Mouse (Mus musculus) CH12.LX (cell line): ENCODE results near the gene Phpt1. TPM values are rescaled to one million over a fixed set of nuclear protein-coding genes. Genes with fewer than 3 reads are reported as not detected.
"Not testable (repeated sequence)": the region's sequence is repeated elsewhere in the genome, so short reads cannot be mapped to it uniquely, and the experiment has no call there.

ENCODE experiments used
- DNase-seq: peaks from one replicate; pipeline ENCODE4 v3.0.0-alpha.2; 2013; ENCODE audit errors: extremely low read depth
- H3K27ac ChIP-seq: 2 replicates; pipeline ENCODE4 v1.5.1; 2012; ENCODE audit warnings: low read depth, mild to moderate bottlenecking, control low read depth, moderate library complexity; ENCODE audit not compliant: insufficient read depth
- H3K27me3 ChIP-seq: replicated peaks from 2 replicates; pipeline ENCODE3; 2012; ENCODE audit warnings: inconsistent platforms
- H3K36me3 ChIP-seq, 2 experiments: replicated peaks in 1 of 2; 2 replicates each; pipeline versions ENCODE3 to v1.6.1; 2012; ENCODE audit warnings: inconsistent platforms in 1 of 2, low read length in 1 of 2, mild to moderate bottlenecking in 1 of 2, mixed read lengths in 1 of 2, moderate library complexity in 1 of 2; ENCODE audit not compliant: control insufficient read depth in 1 of 2, insufficient read depth in 1 of 2
- H3K4me1 ChIP-seq, 2 experiments: 2 replicates each; pipeline ENCODE4 v1.6.1; 2012; ENCODE audit warnings: inconsistent platforms in 1 of 2, moderate library complexity in 1 of 2; ENCODE audit not compliant: insufficient read depth in 2 of 2, control insufficient read depth in 1 of 2
- H3K4me2 ChIP-seq: 2 replicates; pipeline ENCODE4 v1.6.1; 2012; ENCODE audit warnings: low read depth, mild to moderate bottlenecking, control low read depth; ENCODE audit not compliant: poor library complexity, insufficient read depth, severe bottlenecking
- H3K4me3 ChIP-seq, 3 experiments: fragments of 150-350 bp in 1 of 3; sonication (generic) in 1 of 3; replicated peaks in 1 of 3; 2 replicates each; pipeline versions ENCODE3 to v1.5.1; 2011 to 2012; ENCODE audit warnings: low read depth in 2 of 3, low read length in 2 of 3, mild to moderate bottlenecking in 2 of 3, moderate library complexity in 2 of 3, control low read depth in 1 of 3, improper control_type of control experiment in 1 of 3, inconsistent platforms in 1 of 3, mixed read lengths in 1 of 3; ENCODE audit not compliant: poor library complexity in 1 of 3
- H3K79me2 ChIP-seq: replicated peaks from 2 replicates; pipeline ENCODE4 v1.6.1; 2012; ENCODE audit warnings: mild to moderate bottlenecking, moderate library complexity; ENCODE audit not compliant: control insufficient read depth, poor library complexity, insufficient read depth, severe bottlenecking; ENCODE audit errors: extremely low read depth
- H3K9ac ChIP-seq: 2 replicates; pipeline ENCODE4 v1.6.1; 2012; ENCODE audit warnings: low read depth, mild to moderate bottlenecking, control low read depth, moderate library complexity; ENCODE audit not compliant: insufficient read depth
- H3K9me3 ChIP-seq: replicated peaks from 2 replicates; pipeline ENCODE3; 2012; ENCODE audit warnings: low read length, inconsistent platforms, mixed read lengths
- BHLHE40 ChIP-seq: IDR thresholded peaks from 2 replicates; pipeline ENCODE4 v1.6.1; 2011; ENCODE audit warnings: mild to moderate bottlenecking, low read depth, low read length, improper control_type of control experiment
- CTCF ChIP-seq, 2 experiments: IDR thresholded peaks in 1 of 2; conservative IDR thresholded peaks in 1 of 2; 2 replicates each; pipeline ENCODE4 v1.5.1; 2011 to 2012; ENCODE audit warnings: low read depth in 2 of 2, low read length in 2 of 2, improper control_type of control experiment in 1 of 2, inconsistent platforms in 1 of 2, mild to moderate bottlenecking in 1 of 2, moderate library complexity in 1 of 2
- E2F4 ChIP-seq: IDR thresholded peaks from 2 replicates; pipeline ENCODE4 v1.6.1; 2011; ENCODE audit warnings: low read depth, low read length, improper control_type of control experiment; ENCODE audit not compliant: insufficient replicate concordance
- ELF1 ChIP-seq: IDR thresholded peaks from 2 replicates; pipeline ENCODE4 v1.6.1; 2014; ENCODE audit warnings: low read depth, mild to moderate bottlenecking, inconsistent platforms, low read length, improper control_type of control experiment
- EP300 ChIP-seq: IDR thresholded peaks from 2 replicates; pipeline ENCODE4 v1.6.1; 2011; ENCODE audit warnings: low read length, improper control_type of control experiment
- IRF4 ChIP-seq: IDR thresholded peaks from 2 replicates; pipeline ENCODE4 v1.6.1; 2014; ENCODE audit warnings: low read depth, mild to moderate bottlenecking, inconsistent platforms, low read length, improper control_type of control experiment
- JUND ChIP-seq: conservative IDR thresholded peaks from 2 replicates; pipeline ENCODE4 v1.6.1; 2011; ENCODE audit warnings: low read depth, low read length, improper control_type of control experiment
- KAT2A ChIP-seq: IDR thresholded peaks from 2 replicates; pipeline ENCODE4 v1.6.1; 2012; ENCODE audit warnings: low read length, improper control_type of control experiment, inconsistent platforms; ENCODE audit not compliant: insufficient replicate concordance
- MAX ChIP-seq: IDR thresholded peaks from 2 replicates; pipeline ENCODE4 v1.6.1; 2011; ENCODE audit warnings: low read length, improper control_type of control experiment
- MAZ ChIP-seq: IDR thresholded peaks from 2 replicates; pipeline ENCODE4 v1.6.1; 2012; ENCODE audit warnings: low read depth, mild to moderate bottlenecking, inconsistent platforms, low read length, improper control_type of control experiment, moderate library complexity
- MXI1 ChIP-seq: IDR thresholded peaks from 2 replicates; pipeline ENCODE4 v1.6.1; 2011; ENCODE audit warnings: mild to moderate bottlenecking, low read depth, low read length, improper control_type of control experiment
- MYC ChIP-seq: IDR thresholded peaks from 2 replicates; pipeline ENCODE4 v1.6.1; 2011; ENCODE audit warnings: low read depth, mild to moderate bottlenecking, improper control_type of control experiment, low read length
- NELFE ChIP-seq: IDR thresholded peaks from 2 replicates; pipeline ENCODE4 v1.6.1; 2011; ENCODE audit warnings: low read depth, low read length, improper control_type of control experiment
- PAX5 ChIP-seq: IDR thresholded peaks from 2 replicates; pipeline ENCODE4 v1.6.1; 2012; ENCODE audit warnings: low read length, inconsistent platforms, mixed read lengths
- POLR2A ChIP-seq: IDR thresholded peaks from 2 replicates; pipeline ENCODE4 v1.6.1; 2011; ENCODE audit warnings: low read depth, mild to moderate bottlenecking, improper control_type of control experiment, low read length
- RCOR1 ChIP-seq: conservative IDR thresholded peaks from 2 replicates; pipeline ENCODE4 v1.6.1; 2012; ENCODE audit warnings: low read depth, mild to moderate bottlenecking, inconsistent platforms, low read length, improper control_type of control experiment
- SIN3A ChIP-seq: IDR thresholded peaks from 2 replicates; pipeline ENCODE4 v1.6.1; 2012; ENCODE audit warnings: low read length, improper control_type of control experiment, inconsistent platforms
- SMC3 ChIP-seq: IDR thresholded peaks from 2 replicates; pipeline ENCODE4 v1.6.1; 2011; ENCODE audit warnings: low read depth, low read length, improper control_type of control experiment
- TBP ChIP-seq: conservative IDR thresholded peaks from 2 replicates; pipeline ENCODE4 v1.6.1; 2011; ENCODE audit warnings: low read depth, low read length, improper control_type of control experiment
- UBTF ChIP-seq: IDR thresholded peaks from 2 replicates; pipeline ENCODE4 v1.6.1; 2012; ENCODE audit warnings: low read depth, mild to moderate bottlenecking, inconsistent platforms, low read length, improper control_type of control experiment, moderate library complexity
- USF2 ChIP-seq: conservative IDR thresholded peaks from 2 replicates; pipeline ENCODE4 v1.6.1; 2011; ENCODE audit warnings: low read depth, low read length, improper control_type of control experiment
- ZKSCAN1 ChIP-seq: IDR thresholded peaks from 2 replicates; pipeline ENCODE4 v1.6.1; 2012; ENCODE audit warnings: low read depth, inconsistent platforms, low read length, improper control_type of control experiment, borderline replicate concordance
- ZNF384 ChIP-seq: IDR thresholded peaks from 2 replicates; pipeline ENCODE4 v1.6.1; 2012; ENCODE audit warnings: low read depth, low read length, improper control_type of control experiment, inconsistent platforms
- dilution Hi-C: fragments of 300-500 bp; cut with MboI; formaldehyde crosslinking; loops from 2 replicates; pipeline ENCODE4 v1.14.3; 2020; ENCODE audit warnings: low sequenced_read_pairs; ENCODE audit not compliant: extremely low pct_unique_long_range_greater_than_20kb, extremely low pct_ligation_motif_present
- in situ Hi-C: fragments of 300-500 bp; cut with MboI; formaldehyde crosslinking; loops from 3 replicates; pipeline ENCODE4 v1.14.3; 2019; ENCODE audit warnings: low sequenced_read_pairs, low pct_ligation_motif_present, low pct_unique_long_range_greater_than_20kb, mixed read lengths
- polyA plus RNA-seq: library from polyadenylated mRNA; unstranded; fragments of >175 nt; gene quantifications from 2 replicates; pipeline ENCODE4 v1.2.1, GENCODE M21; 2012; ENCODE audit warnings: low read depth; ENCODE audit not compliant: insufficient read length
- total RNA-seq, 2 experiments: library from RNA; depleted of rRNA; stranded (reverse); fragments of 300-350 nt in 1 of 2; fragments of >200 nt in 1 of 2; gene quantifications; 2 replicates each; pipeline ENCODE4 v1.2.3; 2012 to 2014

The Phpt1 gene
- total and polyA plus RNA-seq, 3 experiments, result 37.9 to 66.9 (median 46.6) TPM

DNA sequence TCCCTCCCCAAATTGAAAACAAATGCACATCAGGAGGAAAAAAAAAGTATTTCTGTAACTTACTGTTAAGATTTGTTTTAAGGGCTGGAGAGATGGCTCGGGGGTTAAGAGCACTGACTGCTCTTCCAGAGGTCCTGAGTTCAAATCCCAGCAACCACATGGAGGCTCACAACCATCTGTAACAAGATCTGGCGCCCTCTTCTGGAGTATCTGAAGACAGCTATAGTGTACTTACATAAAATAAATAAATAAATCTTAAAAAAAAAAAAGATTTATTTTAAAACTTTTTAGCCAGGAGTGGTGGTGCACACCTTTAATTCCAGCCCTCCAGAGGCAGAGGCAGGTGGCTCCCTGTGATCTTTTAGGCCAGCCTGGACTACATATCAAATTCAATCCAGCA, 19.5 kb downstream of the Phpt1 start:
- TF ChIP-seq CTCF (conservative IDR thresholded peaks at IDR 0.05 in 1 of 2, IDR thresholded peaks at IDR 0.05 in 1 of 2; ENCODE audit: low read depth in 2 of 2, low read length in 2 of 2), result peak in 1 of 2 experiments; percentile 30; a peak in 2 of 4 replicates
- TF ChIP-seq ZNF384, result 0 out of 2 replicates have a peak, but pooled peaks have one; percentile 30
- dilution Hi-C loops, H3K27ac ChIP-seq, H3K9ac ChIP-seq, H3K27me3 ChIP-seq, H3K4me3 ChIP-seq, H3K9me3 ChIP-seq, DNase-seq, H3K4me2 ChIP-seq: not testable (repeated sequence)
- peaks cover 25% of the 10 kb centered on the region for H3K79me2 ChIP-seq
- in situ Hi-C loops, result loop anchor here (10.0 kb wide), 1 partner anchor 131 kb away; the partner anchor contains the start of genes Abca2 and Fut7
- peaks cover 23 to 47% of the 10 kb centered on the region in 2 experiments for H3K4me1 ChIP-seq
- H3K36me3 ChIP-seq, result peaks cover 10 to 13% of the 10 kb centered on the region in 2 experiments

DNA sequence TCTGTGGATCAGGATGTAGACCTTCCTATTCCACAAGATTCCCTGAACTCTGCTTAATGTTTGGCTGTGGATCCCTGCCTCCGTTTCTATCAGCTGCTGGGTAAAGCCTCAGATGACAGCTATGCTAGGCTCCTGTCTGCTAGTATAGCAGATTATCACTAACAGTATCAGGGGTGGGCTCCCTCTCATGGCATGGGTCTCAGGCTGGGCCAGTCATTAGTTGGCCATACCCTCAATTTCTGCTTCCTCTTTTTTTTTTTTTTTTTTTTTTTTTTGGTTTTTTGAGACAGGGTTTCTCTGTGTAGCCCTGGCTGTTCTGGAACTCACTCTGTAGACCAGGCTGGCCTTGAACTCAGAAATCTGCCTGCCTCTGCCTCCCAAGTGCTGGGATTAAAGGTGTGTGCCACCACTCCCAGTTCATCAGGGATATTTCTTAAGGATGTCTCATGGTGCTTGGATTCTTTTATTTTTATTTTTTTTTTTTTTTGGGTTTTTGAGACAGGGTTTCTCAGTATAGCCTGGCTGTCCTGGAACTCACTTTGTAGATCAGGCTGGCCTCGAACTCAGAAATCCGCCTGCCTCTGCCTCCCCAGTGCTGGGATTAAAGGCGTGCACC, 21.7 kb downstream of the Phpt1 start:
- DNase-seq, H3K27me3 ChIP-seq, dilution Hi-C loops, H3K4me2 ChIP-seq, H3K9me3 ChIP-seq: not testable (repeated sequence)
- peak overlapping the region; percentile 21; the same call in 1 of the 2 replicates for H3K27ac ChIP-seq
- in situ Hi-C loops, result loop anchor here (5.0 to 10.0 kb wide), 2 partner anchors 41 to 128 kb away; partner anchors contain the start of genes Abca2 and Fut7
- H3K4me1 ChIP-seq, result peaks cover 30 to 52% of the 10 kb centered on the region in 2 experiments
- H3K9ac ChIP-seq, result peak overlapping the region; percentile 60; the same call in 1 of the 2 replicates
- peak; percentile 82 for TF ChIP-seq ZNF384
- TF ChIP-seq, all 38 proteins: peak for 1; not testable (repeated sequence) for 37
- H3K4me3 ChIP-seq, H3K79me2 ChIP-seq, H3K36me3 ChIP-seq: not testable (repeated sequence)

DNA sequence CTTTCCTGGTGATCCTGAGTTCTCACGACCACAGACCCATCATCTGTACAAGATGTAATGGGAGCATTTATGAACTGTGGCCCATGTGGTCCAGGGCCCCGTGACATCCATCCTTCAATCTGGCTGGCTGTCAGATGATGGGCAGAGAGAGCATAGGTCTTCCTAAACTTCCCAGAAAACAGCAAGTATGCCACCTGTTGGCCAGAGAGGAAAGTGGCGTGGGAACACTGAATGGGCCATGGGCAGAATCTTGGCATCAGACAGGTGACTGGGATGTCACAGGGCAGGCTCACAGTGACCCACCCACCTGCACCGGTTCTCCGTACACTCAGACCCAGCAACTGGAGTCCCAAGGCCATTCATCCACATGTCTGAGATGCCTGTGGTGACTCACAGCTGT, 23.8 kb downstream of the Phpt1 start:
- no peak overlapping the region; the same call in 1 of the 2 replicates for H3K27ac ChIP-seq
- no peaks in the 10 kb centered on the region for H3K9me3 ChIP-seq
- no peak overlapping the region for H3K4me2 ChIP-seq
- H3K79me2 ChIP-seq, result peaks cover 3% of the 10 kb centered on the region; the same call in 1 of the 2 replicates
- no peaks in the 10 kb centered on the region for H3K27me3 ChIP-seq
- DNase-seq, result peak; percentile 62
- H3K4me3 ChIP-seq, result no peak overlapping the region
- no peaks in the 10 kb centered on the region for H3K36me3 ChIP-seq
- no peak overlapping the region for H3K9ac ChIP-seq
- dilution Hi-C loops, result no loop called here
- in situ Hi-C loops, result loop anchor here (5.0 to 10.0 kb wide), 2 partner anchors 39 to 126 kb away; partner anchors contain the start of genes Abca2 and Fut7
- H3K4me1 ChIP-seq, result peaks cover 29 to 51% of the 10 kb centered on the region in 2 experiments
- TF ChIP-seq IRF4 (peak; percentile 31; the same call in 1 of the 2 replicates), BHLHE40 (peak; percentile 39; the same call in 1 of the 2 replicates), CTCF (conservative IDR thresholded peaks at IDR 0.05 in 1 of 2, IDR thresholded peaks at IDR 0.05 in 1 of 2; ENCODE audit: low read depth in 2 of 2, low read length in 2 of 2) (peak; percentile 57 to 89; a peak in 3 of 4 replicates), MYC (no peak; the same call in none of the 2 replicates), MAZ (no peak), EP300 (no peak), TBP (no peak), ZKSCAN1 (no peak), MXI1 (0 out of 2 replicates have a peak, but pooled peaks have one; percentile 32), RCOR1 (no peak), E2F4 (no peak), PAX5 (no peak), SMC3 (peak; percentile 88), KAT2A (no peak), UBTF (no peak), ELF1 (0 out of 2 replicates have a peak, but pooled peaks have one; percentile 18), SIN3A (0 out of 2 replicates have a peak, but pooled peaks have one; percentile 39), USF2 (no peak), MAX (peak; percentile 36; the same call in 1 of the 2 replicates), NELFE (0 out of 2 replicates have a peak, but pooled peaks have one; percentile 38), POLR2A (no peak), JUND (no peak)
